Mouse (Mus musculus) ES-E14 (cell line): ENCODE measurements around the gene Map2k3.

Experiments used
- CHD2 ChIP-seq: IDR thresholded peaks from 2 replicates; pipeline ENCODE4 v1.6.1; 2014; ENCODE audit warnings: mild to moderate bottlenecking, low read depth, low read length, inconsistent platforms
- HCFC1 ChIP-seq: IDR thresholded peaks from 2 replicates; pipeline ENCODE4 v1.6.1; 2012; ENCODE audit warnings: low read length, inconsistent platforms, borderline replicate concordance; ENCODE audit not compliant: insufficient read depth
- ZC3H11A ChIP-seq: IDR thresholded peaks from 2 replicates; pipeline ENCODE4 v1.6.1; 2012; ENCODE audit warnings: low read depth, mild to moderate bottlenecking, inconsistent platforms, low read length, borderline replicate concordance

DNA sequence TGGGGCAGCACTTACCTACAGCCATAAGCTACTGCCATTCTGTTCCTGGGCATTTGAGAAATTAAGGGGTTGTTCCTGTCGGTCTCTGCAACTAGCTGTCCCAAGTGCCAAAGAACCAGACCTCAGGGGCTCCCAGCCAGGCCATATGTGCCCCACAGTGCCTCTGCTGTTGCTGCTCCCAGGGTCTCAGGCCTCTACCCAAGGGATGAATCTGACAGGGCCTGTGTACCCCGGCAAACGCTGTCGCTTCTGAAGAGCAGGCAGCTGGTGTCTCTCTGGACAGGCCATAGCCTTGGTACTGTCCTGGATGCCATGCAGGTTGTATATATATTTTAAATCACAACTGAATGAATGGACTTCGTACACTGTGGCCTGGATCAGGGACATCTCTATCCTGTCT lies 20.1 kb downstream of the Map2k3 start:
- no peak for TF ChIP-seq ZC3H11A
- no peak for TF ChIP-seq HCFC1
- no peak for TF ChIP-seq CHD2
